Mouse (Mus musculus) cortical plate, adult 2 months (tissue): ENCODE results near the gene Prdm5.

Source experiments
- CTCF ChIP-seq: fragments of 200-500 bp; IDR thresholded peaks from 2 replicates; pipeline ENCODE4 v1.5.1; 2011; ENCODE audit warnings: mild to moderate bottlenecking, control low read depth, low read length; ENCODE audit not compliant: insufficient read depth; ENCODE audit errors: extremely low read depth
- POLR2A ChIP-seq: fragments of 200-500 bp; IDR thresholded peaks from 2 replicates; pipeline ENCODE4 v1.6.1; 2011; ENCODE audit warnings: mild to moderate bottlenecking, low read length, control low read depth; ENCODE audit not compliant: insufficient read depth; ENCODE audit errors: extremely low read depth

- TF ChIP-seq CTCF (no peak), POLR2A (no peak)
Observed at GRCm38 (mm10) chr6:65915421-65915820, 136.6 kb downstream of the Prdm5 start.
